Mouse (Mus musculus): ENCODE results near the gene 1700020L24Rik.

The 1700020L24Rik gene

DNA sequence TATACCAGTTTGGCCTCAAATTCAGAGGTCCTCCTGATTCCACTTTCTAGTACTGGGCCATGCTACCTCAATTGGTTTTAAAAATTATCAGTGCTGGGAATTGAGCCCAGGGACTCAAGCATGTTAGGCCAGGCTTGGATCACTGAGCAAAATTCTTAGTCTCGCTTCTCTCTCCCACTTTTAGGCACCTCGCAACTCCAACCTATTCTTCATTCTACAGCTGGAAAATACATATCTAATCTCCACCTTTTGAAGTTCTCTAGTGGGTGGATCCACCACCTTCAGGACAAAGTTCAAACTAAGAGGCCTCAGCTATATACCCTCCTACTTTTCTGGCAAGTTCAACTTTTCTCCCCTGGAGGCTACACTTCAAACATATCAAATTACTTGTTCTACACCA, 34.3 kb downstream of the 1700020L24Rik start:
- no peak for DNase-seq (ENCODE audit: low read depth, low spot score)

DNA sequence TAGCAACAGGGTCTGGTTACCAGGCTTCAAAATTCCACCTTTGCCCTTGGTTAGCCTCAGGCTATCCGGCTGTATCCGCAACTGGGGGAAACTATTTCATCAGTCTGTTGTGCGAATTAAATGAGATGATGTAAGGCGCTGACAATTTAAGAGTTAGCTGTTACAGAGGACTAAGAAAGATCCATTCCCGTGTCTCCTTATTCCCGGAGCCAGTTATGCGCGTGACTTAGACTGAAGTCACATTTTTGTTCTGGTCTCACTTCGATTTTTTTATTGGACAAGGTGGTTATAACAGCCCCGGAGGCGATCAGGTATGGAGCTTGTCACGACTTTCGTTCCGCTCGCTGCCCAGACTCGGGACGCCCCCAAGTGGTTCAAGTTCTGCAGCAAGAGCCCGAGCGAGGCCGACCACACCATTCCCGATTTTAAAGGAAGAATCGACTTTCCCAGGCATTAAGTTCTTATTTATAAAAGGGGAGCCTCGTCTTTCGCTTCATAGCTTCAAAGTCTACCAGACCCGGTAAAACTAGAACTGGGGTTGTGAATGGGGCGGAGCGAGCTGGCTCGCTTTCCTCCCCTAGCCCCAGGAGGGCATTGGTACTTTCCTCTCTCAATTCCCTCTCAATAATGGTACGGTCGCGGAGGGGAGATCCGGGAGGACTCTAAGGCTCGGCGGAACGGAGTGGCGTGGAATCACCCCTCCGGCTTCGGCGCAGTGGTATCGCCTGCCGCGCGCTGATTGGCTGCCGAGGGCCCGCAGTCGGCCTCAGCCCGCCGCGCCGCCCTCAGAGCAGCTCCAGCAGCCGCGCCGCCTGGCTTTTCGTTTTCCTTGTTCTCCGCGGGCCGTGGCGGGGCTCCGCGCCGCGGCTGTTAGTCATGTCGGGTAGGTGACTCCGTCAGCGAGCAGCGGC, 35.1 kb downstream of the 1700020L24Rik start, which contains the start of gene Taf15:
TSS of gene Taf15 (plus strand) at position 763 of the 911 bp plus-strand sequence.
- peak; percentile 99 for DNase-seq (ENCODE audit: low read depth, low spot score)

DNA sequence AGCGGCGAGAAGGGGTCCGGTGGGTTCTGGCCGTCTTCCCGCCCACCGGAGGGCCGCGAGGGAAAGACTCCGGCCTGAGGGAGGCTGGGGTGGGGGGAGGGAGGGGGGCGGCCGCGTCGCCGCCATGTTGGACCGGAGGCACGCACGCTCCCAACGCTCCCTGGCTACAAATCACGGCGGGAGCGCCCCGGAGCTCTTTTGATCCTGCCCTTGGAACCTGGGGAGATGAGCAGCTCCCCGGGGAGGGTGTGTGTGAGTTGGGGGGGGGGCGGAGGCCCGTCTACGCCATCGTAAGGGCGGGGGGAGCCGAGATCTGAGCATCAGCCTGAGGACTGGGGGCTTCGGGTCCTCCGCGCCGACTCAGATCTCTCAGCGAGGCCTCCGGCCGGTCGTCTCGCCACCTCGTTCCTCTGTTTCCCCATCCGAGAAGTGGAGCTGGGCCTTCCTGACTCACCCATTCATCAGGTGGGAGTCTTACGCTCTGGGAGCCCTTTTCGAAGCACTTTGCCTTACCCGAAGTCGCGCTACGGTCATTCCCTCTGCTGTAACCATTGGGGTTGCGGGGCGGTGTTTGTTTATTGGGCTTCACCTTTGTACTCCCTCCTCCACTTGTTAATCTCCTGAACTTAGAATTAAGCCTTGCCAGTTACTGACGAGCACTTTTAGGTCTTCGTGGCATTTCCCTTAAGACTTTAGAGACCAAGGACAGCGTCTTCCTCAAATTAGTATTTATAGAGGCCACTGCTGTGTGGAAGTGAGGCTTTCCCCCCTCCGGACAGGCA, 35.9 kb downstream of the 1700020L24Rik start:
- no peak for DNase-seq (ENCODE audit: low read depth, low spot score)
